In genomic region chr4:150396826-150397620, GRCm38 (mm10) we compare ENCODE assay signal across 8 mouse cellular contexts.
DNase-seq lines count a peak whose midpoint lies in the region; ATAC-seq lines count a peak whose summit lies in the region.

No protein-coding gene starts in this region.

- H3K27ac ChIP-seq in heart, embryonic 13.5 days (replicated peaks), result peak overlapping the region; percentile 77
- H3K27ac ChIP-seq in limb, embryonic 12.5 days, result peak overlapping the region; percentile 89
- H3K27ac ChIP-seq in neural tube, embryonic 13.5 days (replicated peaks), result peak overlapping the region; percentile 89

- peak overlapping the region; percentile 65 for H3K9ac ChIP-seq in heart, embryonic 13.5 days
- peak overlapping the region; percentile 45; the same call in 1 of the 2 replicates for H3K9ac ChIP-seq in limb, embryonic 12.5 days (replicated peaks)
- peak overlapping the region; percentile 65 for H3K9ac ChIP-seq in neural tube, embryonic 13.5 days

- H3K36me3 ChIP-seq in heart, embryonic 13.5 days, result no peaks in the 10 kb centered on the region
- H3K36me3 ChIP-seq in limb, embryonic 12.5 days, result no peaks in the 10 kb centered on the region
- no peaks in the 10 kb centered on the region for H3K36me3 ChIP-seq in neural tube, embryonic 13.5 days

- peak overlapping the region; percentile 41 for H3K4me2 ChIP-seq in heart, embryonic 13.5 days
- H3K4me2 ChIP-seq in limb, embryonic 12.5 days, result peak overlapping the region; percentile 38; the same call in 1 of the 2 replicates
- peak overlapping the region; percentile 30 for H3K4me2 ChIP-seq in neural tube, embryonic 13.5 days

- DNase-seq in adrenal gland, postnatal 14 days, result peak; percentile 23
- DNase-seq in adrenal gland, adult 18-20 months (ENCODE audit: low spot score in 2 of 2), result no peak
- no peak for DNase-seq in gastrocnemius, postnatal 14 days
- no peak for DNase-seq in right cerebral cortex, postnatal 25 days

- no peaks in the 10 kb centered on the region for H3K27me3 ChIP-seq in heart, embryonic 13.5 days (replicated peaks)
- no peaks in the 10 kb centered on the region for H3K27me3 ChIP-seq in limb, embryonic 12.5 days
- H3K27me3 ChIP-seq in neural tube, embryonic 13.5 days, result no peaks in the 10 kb centered on the region

- intact Hi-C loops in gastrocnemius, postnatal 14 days (cut with DNase I; ENCODE audit: low total_unique reads), result no loop called here

- no peaks in the 10 kb centered on the region for H3K9me3 ChIP-seq in heart, embryonic 13.5 days
- H3K9me3 ChIP-seq in limb, embryonic 12.5 days, result no peaks in the 10 kb centered on the region
- no peaks in the 10 kb centered on the region for H3K9me3 ChIP-seq in neural tube, embryonic 13.5 days

- peaks cover 90% of the 10 kb centered on the region for H3K4me1 ChIP-seq in heart, embryonic 13.5 days
- peaks cover 95% of the 10 kb centered on the region for H3K4me1 ChIP-seq in limb, embryonic 12.5 days (replicated peaks)
- peaks cover 99% of the 10 kb centered on the region for H3K4me1 ChIP-seq in neural tube, embryonic 13.5 days (replicated peaks)

- whole genome bisulfite sequencing in heart, embryonic 13.5 days, result 35% methylated on average over 13 of the region's 13 CpGs
- WGBS in limb, embryonic 12.5 days, result 23% methylated on average over 13 of the region's 13 CpGs
- 19% methylated on average over 13 of the region's 13 CpGs for WGBS in neural tube, embryonic 13.5 days

- no peak overlapping the region for H3K4me3 ChIP-seq in heart, embryonic 13.5 days
- no peak overlapping the region for H3K4me3 ChIP-seq in limb, embryonic 12.5 days (replicated peaks)
- no peak overlapping the region for H3K4me3 ChIP-seq in neural tube, embryonic 13.5 days

- peak; percentile 44 for ATAC-seq in CD4-positive, CD25-positive, alpha-beta regulatory T cell, adult 4 months
- no peak for ATAC-seq in heart, embryonic 13.5 days (ENCODE audit: extremely low read depth, insufficient number of reproducible peaks, low FRiP score, low TSS enrichment)
- no peak for ATAC-seq in limb, embryonic 12.5 days (ENCODE audit: insufficient number of reproducible peaks, insufficient read depth, low FRiP score, low TSS enrichment, low read depth)
- peak; percentile 38; the same call in 1 of the 2 replicates for ATAC-seq in neural tube, embryonic 13.5 days (ENCODE audit: low read depth)

Comparison
In these comparisons a context has a peak if more than half of its experiments do, and no peak if none do; other contexts are left out.
1. ATAC-seq: peak in CD4-positive, CD25-positive, alpha-beta regulatory T cell, adult 4 months (single experiment) and neural tube, embryonic 13.5 days (single experiment); none in heart, embryonic 13.5 days (single experiment) and limb, embryonic 12.5 days (single experiment).
2. Peak in every context shown above with its lines, with median percentiles within 50 percentile points of each other: H3K27ac ChIP-seq, H3K4me2 ChIP-seq and H3K9ac ChIP-seq.